Mouse (Mus musculus) cortical plate, adult 2 months (tissue): ENCODE results near the gene Ccl24.

ENCODE experiments used
- CTCF ChIP-seq: fragments of 200-500 bp; IDR thresholded peaks from 2 replicates; pipeline ENCODE4 v1.5.1; 2011; ENCODE audit warnings: mild to moderate bottlenecking, control low read depth, low read length; ENCODE audit not compliant: insufficient read depth; ENCODE audit errors: extremely low read depth
- POLR2A ChIP-seq: fragments of 200-500 bp; IDR thresholded peaks from 2 replicates; pipeline ENCODE4 v1.6.1; 2011; ENCODE audit warnings: mild to moderate bottlenecking, low read length, control low read depth; ENCODE audit not compliant: insufficient read depth; ENCODE audit errors: extremely low read depth

DNA sequence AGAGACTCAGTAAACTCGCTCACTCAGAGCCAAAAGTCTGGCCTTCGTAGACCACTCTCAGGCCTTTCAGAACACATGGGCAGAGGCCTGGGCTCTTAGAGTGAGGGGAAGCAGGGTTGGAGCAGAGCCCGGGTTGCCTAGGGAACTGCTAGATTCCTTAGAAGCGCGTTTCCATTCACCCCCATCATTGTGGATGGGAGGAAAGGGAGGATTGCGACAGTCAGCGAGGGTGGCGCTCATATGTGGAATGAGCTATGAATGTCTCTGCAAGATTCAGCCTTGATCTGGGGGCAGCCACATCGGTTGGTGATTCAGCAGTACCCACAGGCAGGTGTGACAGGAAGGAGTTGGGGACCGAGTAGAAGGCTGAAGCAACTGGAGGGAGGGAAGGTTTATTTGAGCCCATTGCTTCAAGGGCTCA lies 6.5 kb upstream of the Ccl24 start:
- no peak for TF ChIP-seq POLR2A
- no peak for TF ChIP-seq CTCF
